Mouse (Mus musculus) spleen, postnatal 0 days (tissue): ENCODE data around the gene Car5a. TPM values are rescaled to one million over a fixed set of nuclear protein-coding genes. Genes with fewer than 3 reads are reported as not detected.

ENCODE experiments used
- polyA plus RNA-seq: library from polyadenylated mRNA; unstranded; fragments of >200 nt; fragmentation: Nextera tagmentation; extraction: Ambion mirVana; gene quantifications from 2 replicates; pipeline ENCODE4 v1.2.1, GENCODE M21; 2015

The Car5a gene
- polyA plus RNA-seq: 0.22 TPM in 1 of 2 replicates, not detected in the other

DNA sequence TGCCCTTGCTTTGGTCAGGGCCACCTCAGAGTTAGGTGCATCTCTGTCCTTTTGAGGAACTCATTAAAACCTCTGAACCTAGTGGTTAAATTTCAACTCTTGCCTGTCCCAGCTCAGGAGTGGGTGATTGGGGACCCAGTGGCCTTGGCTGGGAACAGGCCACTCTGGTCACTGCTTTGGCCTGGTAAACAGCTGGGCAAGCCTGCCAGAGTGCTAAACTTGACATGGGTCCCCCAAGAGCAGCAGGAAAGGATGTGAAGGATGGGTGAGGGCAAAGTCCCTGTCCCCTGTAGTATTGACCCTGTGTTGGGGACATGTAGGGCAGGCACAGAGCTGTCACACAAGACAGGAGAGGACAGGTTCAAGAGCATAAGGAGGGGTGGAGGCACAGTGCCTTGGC, at the start of gene Car5a:
Gene Car5a, minus strand, starts transcription at position 74 of the 400 bp plus-strand sequence.

DNA sequence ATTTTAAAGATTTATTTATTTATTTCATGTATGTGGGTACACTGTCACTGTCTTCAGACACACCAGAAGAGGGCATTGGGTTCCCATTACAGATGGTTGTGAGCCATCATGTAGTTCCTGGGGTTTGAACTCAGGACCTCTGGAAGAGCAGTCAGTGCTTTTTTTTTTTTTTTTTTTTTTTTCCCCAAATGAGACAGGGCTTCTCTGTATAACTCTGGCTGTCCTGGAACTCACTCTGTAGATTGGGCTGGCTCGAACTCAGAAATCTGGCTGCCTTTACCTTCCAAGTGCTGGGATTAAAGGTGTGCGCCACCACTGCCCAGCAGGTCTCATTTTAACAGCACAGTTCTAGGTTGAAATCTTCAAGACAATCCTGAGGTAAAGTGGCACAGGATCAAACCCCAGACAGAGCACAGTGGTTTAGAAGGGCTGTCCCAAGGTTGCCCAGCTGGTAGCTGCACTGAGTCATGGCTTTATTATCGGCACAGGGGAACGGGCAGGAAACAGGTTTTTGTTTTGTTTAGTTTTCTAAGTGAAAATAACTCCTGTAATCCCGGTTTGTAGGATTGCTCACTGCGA, 4.6 kb upstream of the Car5a start, which contains the start of gene Banp:
Gene Banp, plus strand, starts transcription at position 529 of the 579 bp plus-strand sequence.

DNA sequence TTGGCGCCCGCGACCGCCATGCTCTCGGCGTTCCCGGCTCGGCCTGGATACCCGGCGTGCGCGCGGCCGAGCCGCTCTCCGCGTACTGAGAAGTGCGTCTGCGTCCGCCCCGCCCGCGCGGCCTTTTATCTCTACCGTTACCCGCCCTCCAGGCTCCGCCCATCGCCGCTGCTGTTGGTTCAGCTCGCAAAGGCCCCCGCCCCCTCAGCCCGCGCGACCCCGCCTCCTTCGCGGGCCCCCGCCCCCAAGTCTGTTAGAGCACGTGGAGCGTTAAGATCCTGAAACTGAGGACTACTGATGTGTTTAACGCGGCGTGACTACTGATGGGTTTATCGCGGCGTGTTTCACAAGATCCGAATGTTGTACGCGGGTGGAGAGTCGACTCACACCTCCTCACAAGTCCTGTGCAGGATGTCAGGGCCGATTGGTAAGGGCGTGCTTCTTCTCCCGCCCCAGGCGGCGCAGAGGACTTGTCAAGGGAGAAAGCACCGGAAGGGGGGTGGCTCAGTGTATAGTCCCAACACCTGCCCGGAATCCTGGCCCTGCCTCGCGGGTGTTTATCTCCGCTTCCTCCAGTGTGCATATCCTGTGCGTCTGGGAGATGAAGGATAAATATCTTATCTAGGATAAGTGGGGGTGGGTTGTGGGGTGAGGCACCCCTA, 37.0 kb downstream of the Car5a start, which contains the start of gene Slc7a5:
Gene Slc7a5, minus strand, starts transcription at position 108 of the 662 bp plus-strand sequence.

Other genes starting within 250 kb of the Car5a start
- 0.34 and 0.52 TPM in 2 replicates for gene Jph3, start 215.3 kb downstream of the Car5a start, polyA plus RNA-seq
- 18.8 and 19.2 TPM in 2 replicates for gene Klhdc4, start 115.3 kb downstream of the Car5a start, polyA plus RNA-seq
- 28.1 and 29.0 TPM in 2 replicates for gene Slc7a5, start 37.2 kb downstream of the Car5a start, polyA plus RNA-seq
- gene Banp, start 4.8 kb upstream of the Car5a start, polyA plus RNA-seq: 16.1 and 18.2 TPM in 2 replicates